Mouse (Mus musculus) embryo, embryonic 11 days (tissue): ENCODE data around the gene Pdc.
"Not testable (repeated sequence)": the region's sequence is repeated elsewhere in the genome, so short reads cannot be mapped to it uniquely, and the experiment has no call there.

Experiments
- DNase-seq: peaks from one replicate; pipeline ENCODE4 v3.0.0-alpha.2; 2015

The Pdc gene

DNA sequence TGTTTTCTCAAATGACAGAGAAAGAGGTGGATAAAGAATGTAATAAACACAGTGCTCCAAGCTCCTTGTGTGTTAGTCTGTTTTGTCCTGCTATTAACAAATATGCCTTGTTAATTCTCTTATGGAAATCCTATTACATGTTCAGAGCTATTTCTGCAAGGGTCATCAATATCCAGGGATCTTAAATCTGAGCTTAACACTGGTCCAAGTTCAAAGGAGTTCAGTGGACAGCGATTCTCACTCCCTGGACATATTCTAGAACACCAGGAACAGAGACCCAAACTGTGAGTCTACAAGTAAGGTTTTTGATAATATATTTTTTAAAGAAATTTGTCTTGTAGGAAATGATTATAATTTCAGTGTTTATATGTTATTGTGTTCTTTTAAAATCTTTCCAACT is at the start of gene Pdc:
Gene Pdc (plus strand): TSS at position 213 of the 400 bp plus-strand sequence.
- DNase-seq = no peak

- DNase-seq = not testable (repeated sequence)
Observed at GRCm38 (mm10) chr1:150294051-150294450, 25.2 kb upstream of the Pdc start.

DNA sequence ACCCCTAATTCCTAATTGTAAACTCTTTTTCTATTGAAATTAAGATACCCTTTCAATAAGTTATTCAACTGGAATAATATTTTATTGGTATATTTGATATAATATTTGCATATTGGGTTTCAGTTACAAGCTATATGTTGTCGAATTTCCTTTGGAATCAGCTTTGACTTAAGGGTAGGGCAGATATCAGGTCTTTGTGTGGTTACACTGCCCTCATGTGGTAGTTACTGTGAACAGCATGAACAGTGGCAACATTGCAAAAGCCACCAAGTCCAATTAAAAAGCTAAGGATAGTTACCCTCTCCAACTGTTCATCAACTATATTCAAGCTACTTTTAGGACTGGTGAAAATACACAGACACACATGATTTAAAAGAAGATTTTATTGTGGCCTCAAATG is 11.6 kb upstream of the Pdc start:
- DNase-seq = peak; percentile 46

GRCm38 (mm10) chr1:150335111-150335510 is 15.9 kb downstream of the Pdc start:
- no peak for DNase-seq

DNA sequence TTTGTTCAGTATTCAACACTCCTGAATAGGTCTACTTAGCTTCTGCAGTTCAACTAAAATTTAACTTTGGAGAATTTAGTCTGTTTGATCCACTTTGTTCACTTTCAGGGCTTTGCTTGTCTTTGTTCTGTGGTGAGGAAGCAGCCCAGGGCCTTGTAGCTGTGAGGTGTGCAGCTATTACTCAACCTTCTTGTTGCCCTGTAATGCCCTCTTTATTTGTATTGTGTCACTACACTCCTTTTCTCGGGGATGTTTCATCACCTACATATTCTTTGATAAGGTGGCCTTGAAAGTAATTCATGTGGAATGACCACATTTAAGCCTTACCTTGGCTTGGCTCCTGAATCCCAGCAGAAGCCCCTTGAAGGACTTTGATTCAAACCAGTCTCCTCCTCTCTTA is 41.6 kb downstream of the Pdc start:
- no peak for DNase-seq

DNA sequence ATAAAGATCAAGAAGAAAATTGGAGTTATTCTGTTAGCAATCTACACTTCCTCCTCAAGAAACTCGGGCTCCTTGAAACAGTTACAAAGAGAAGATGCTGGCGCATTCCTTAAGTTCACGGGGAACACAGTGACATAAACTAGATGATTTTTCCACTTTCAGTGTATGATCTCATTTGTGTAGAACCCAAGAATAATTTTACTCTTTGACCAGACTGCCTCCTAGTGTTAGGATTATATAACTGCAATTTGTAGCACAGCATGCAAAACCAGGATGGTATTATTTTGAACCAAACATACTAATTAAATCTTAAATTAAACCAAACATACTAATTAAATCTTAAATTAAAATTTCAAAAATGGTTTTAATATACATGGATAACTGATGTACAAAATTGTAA is 53.7 kb downstream of the Pdc start:
- peak; percentile 7 for DNase-seq

DNA sequence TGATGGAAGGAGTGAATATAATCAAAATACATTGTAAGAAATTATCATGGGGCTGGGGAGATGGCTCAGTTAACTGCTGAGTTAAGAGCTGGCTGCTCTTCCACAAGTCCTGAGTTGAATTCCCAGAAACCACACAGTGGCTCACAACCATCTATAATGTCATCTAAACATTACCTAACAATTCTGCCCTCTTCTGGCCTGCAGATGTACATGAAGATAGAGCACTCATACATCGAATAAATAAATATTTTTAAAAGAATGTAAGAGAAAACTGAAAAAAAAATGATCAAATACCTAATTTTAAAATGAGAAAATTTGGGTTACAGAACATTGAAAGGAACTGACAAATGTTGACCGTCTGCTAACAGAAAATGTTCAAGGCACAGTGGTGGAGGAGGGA is 55.0 kb downstream of the Pdc start:
- DNase-seq = no peak
